Mouse (Mus musculus) adrenal gland, postnatal 10 days (tissue): Measurements from ENCODE around the gene Il9r. TPM values are rescaled to one million over a fixed set of nuclear protein-coding genes. Genes with fewer than 3 reads are reported as not detected.

Experiments
- DNase-seq: peaks from one replicate; pipeline ENCODE4 v3.0.0; 2021; ENCODE audit warnings: mixed read lengths
- long read RNA-seq, 2 experiments: library from polyadenylated mRNA; stranded (forward); transcript quantifications; one replicate each; pipeline ENCODE4 v2.0.0; 2021
- total RNA-seq, 2 experiments: library from RNA; stranded (reverse); gene quantifications; 2 replicates each; pipeline ENCODE4 v1.2.3; 2021

Il9r gene
- under 1 TPM; 0.30 to 0.82 TPM for total RNA-seq
- long read RNA-seq, experiment 1: 0 reads
- long read RNA-seq, experiment 2, partial matches to known transcripts: 0 of 1 reads
- long read RNA-seq, experiment 2, other reads (novel, unspliced or antisense): 1 of 1 reads

DNA sequence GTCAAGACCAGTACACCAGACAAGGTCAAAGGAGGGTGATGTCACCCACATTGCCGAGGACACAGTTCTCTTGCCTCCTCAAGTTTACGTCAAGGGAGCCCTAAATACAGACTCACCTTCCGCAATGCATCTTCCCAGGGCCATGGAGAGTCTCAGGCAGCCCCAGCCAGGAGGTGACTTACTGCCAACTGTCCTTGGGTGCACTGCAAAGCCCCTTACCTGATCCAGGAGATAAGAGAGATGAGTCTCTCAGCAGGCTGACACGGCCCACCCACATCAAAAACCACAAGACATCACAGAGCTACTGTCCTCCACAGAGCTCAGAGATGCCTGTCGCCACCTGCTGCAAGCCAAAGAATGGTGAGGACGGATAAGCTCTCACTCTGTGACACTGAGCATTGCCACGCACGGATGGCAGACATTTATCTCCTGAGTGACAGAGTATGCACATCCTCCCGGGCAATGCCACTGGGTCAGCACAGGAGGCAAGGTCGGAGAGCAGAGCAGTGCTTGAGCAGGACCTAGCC lies at the start of gene Il9r:
Gene Il9r, minus strand, starts transcription at position 205 of the 527 bp plus-strand sequence.
- peak; percentile 48 for DNase-seq

DNA sequence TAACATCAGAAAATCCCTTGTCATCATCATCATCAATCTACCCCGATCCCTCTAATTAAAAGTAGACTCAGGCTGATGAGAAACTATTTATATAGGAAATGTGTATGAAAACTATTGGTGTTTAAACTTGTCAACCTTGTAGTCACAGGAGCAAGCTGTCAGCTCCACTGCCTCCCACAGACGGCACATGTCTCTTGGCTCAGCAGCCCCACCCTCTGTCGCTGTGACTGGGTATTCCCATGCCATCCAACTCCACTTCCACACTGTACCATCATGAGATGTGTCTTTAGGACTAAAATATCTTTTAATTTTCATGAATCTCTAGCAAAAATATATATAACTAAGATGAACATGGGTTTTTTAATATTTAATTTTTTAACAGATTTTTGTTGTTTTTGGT lies 48.3 kb upstream of the Il9r start:
- no peak for DNase-seq

DNA sequence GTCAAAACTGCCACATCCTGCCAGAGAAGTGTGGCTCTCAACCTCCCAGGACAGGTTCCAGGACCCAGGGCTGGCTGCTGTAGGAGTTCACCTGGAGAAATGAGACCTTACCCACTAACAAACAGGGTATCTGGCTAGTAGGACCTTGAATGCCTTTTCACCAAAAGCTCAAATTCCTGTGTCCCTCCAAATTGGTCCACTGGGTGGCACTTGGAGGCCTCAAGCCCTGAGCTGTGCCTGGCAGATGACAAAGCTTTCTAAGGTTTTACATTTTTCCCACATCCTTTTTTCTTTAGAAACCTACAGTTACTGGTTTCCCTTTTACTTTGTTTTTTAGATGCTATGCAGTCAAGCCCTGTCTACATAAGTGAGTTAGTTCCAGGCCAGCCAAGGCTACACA lies 47.0 kb upstream of the Il9r start:
- DNase-seq: no peak

DNA sequence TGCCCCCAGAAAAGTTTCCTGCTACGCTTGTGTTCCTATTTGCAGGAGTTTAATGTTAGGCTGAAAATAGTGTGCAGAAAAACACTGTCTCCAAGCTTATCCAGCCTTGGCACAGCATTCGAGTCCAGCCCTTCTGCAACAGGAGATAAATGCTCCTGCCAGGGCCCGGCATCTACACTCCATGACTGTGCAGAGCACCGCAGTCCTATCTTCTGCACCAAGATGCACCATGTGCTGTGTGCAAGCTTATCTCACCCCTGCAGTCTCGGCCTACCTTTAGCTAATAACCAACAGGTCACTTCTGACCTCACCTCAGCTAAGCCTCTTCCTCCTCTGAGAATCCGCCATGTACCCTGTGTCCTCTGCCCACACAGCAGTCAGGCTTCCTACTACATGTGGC lies 45.5 kb upstream of the Il9r start:
- no peak for DNase-seq

DNA sequence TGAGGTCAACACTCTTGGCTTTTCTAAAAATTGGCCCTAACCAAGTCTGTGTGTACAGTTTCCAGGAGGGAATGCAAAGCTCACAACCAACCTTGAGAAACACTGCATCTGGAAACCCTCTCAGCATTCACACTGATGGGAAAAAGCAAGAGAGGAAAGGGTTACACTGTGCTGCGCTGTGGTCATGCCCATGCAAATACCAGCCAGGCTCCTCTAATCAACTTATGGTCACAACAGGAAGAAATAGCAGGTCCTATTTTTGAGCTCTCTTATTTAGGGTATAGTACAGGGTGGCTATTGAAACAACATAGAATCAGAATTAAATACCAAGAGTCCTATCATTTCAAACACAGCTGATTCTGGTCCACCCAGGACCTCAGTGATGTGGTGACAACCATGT lies 44.5 kb upstream of the Il9r start:
- DNase-seq: no peak

DNA sequence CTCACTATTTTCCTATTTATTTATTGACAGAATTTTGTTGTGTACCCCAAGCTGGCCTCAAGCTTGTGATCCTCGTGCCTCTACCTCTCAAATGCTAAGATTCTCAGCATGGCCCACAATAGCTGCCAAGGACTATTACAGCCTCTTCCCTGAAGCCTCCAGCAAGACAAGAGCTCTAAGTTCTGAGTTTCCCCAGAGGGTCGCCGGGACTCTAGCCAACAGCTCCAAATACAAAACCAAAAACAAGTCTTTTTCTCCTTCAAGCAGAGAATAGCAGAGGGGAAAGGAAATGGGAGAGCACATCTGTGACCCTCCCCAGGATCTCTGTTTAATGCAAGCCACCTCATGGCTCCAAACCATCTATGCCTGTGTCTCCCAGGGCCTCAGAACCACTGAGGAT lies 44.0 kb upstream of the Il9r start:
- no peak for DNase-seq

DNA sequence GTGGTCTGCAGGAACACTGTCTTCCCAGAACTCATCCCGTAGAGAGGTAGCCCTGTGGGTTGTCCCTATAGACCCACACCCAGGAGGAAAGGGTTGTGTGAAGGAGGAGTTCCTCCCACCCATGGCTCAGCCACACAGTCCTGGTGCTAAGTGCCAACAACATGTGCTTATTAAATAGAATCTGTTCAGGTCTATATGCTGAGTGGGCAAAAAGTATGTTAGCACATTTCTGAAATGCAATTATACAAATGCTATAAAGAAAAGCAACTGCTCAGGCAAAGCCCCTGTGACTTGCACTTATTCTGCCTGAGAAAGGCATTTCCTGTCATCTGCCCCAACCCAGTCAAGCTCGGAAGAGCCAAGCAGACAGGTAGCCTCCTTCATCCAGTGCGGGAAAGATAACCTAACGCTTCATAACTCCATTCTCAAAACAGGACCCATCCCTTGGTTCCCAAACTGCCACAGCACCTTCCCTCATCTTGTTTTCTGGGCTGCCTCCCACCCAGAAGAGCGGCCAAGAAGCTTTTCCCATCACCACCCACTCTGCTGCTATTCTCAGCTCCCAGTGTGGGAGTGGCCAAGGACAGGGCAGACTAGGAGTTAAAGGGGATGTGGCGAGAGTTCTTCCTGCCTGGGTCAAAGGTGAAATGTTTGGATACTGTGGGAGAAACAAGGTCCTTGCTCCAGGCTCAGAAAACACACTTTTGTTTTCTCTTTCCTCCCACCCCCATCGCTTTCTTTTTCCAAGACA lies 43.3 kb upstream of the Il9r start:
- no peak for DNase-seq

DNA sequence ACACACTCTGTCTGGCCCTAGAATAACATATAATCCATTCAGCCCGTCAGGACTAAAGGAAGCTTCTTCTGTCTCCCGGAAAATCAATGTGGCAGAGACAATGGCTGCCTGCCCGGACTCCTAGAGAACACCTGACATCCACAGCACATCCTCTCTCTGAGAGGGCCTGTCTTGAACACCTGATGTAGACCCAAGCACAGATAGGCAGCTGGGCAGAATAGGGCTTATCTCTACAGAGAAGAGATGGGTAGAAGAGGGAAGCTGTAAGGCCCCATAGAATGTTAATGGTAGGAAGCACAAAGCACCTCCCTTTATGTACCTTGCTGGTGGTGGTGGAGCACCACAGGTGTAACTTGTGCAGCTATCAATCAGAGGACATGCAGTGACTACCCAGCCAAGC lies 42.1 kb upstream of the Il9r start:
- DNase-seq: no peak

DNA sequence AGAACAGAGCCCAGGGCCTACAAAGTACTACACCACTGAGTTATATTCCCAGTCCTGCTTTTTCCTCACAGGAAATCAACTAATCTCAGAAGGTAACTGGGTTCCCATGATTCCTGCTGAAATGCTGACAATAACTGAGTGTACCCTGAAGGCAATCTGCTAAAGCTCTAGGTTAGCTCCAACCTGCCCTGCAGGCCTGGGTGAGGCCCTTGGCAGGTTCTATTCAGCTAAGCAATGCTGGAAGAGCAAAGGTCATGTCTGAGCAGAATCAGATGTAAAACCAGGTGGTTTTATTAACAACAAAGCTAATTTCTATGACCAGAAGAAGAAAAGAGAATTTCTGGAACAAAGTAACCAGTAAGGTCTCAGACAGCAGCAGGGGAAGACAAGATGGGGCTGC lies 41.3 kb upstream of the Il9r start:
- DNase-seq: no peak

DNA sequence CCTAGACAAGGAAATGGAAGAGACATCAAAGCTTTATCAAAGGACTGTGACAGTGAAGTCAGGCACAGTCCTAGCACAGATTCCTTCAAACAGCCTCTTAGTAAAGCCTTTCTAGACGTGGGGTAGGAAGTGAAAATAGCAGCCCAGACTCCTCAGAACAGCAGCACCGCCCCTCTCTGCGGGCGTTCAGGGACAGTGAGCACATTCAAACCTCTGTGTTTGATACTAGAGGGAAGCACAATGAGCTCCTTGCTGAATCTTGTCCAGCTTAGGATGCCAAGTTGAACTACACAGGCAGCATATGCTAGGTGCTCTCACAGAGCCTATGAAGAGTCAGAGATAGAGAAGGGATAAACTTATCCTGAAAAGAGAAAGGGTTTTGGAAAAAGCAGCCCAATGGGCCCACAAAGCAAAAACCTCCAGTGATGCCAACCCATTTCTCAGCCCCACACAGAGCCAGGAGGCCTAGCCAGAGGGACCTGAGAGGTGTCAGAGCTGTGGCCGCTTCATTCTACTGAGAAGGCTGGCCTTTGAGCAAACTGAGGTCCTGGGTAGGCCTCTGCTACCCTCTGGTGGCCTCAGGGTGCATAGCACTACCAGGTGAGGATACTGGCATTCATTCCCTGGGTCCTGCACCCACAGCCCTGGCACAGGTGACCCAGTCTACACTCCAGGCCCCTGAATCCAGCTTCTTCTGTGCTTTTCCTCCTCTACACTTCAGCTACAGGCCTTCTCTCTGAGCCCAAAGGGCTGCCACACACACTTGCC lies 38.2 kb upstream of the Il9r start:
- DNase-seq: peak; percentile 81

DNA sequence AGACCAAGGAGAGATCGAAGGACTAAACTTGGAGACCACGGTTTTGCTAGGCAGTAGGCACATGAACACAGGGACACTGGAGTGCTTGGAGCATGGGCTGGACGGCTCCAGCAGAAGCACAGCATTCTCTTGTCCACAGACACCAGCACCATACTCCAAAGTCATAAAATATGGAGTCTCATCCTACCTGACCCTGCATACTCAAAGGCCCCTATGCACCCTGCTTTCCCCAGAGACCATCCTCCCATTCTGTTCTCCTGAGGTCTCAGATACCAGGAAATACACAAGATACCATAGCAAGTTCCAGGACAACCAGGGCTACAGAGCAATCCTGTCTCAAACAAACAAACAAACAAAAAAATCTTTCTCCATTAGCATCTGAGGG lies 37.3 kb upstream of the Il9r start:
- no peak for DNase-seq

DNA sequence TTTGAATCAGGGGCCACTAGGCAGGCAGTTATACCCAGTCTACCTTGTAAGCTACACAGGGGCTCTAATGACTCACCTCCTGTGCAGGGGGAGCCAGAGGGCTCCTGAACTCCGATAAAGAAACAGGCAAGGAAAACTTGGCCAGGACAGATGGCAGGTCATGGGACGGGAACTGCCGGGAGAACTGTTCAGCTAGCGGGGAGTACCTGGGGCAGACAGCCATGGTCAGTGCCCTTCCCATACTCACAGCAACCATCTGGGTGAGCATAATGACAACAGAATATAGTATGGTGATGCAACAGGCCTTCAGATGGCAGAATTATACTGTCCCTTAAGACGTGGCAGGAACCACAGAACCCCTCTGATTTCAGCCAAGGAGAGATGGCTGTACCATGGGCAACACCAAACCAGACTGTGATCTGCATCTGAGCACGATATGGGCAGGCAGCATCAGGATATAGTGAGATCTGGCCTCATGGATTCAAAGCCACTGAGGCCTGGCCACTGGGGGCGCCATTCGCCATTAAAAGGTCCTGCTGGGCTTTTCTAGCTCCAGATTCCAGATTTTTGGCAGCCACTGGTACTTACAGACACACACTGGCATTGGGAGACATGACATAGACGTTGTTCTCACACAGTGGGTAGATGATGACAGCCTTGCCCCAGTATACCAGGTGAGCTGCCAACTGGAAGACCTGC lies 36.8 kb upstream of the Il9r start:
- DNase-seq: peak; percentile 79

DNA sequence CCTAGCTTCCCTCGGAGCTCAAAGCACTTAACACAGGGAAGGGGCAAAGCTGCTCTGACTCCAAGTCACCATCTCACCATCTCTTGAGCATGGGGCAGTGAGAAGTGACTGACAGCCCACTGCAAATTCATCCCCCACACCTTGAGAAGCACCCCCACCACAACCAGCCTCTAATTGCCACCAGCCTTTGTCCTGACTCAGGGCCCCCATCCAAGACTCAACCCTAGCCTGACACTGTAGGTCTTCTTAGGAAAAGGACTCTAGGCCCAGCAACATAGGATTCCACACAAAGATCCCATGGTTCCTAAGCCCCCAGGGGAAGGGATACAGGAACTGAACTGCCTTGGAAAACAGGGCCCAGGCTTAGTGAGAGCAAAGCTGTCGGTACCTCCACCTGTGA lies 36.1 kb upstream of the Il9r start:
- no peak for DNase-seq

DNA sequence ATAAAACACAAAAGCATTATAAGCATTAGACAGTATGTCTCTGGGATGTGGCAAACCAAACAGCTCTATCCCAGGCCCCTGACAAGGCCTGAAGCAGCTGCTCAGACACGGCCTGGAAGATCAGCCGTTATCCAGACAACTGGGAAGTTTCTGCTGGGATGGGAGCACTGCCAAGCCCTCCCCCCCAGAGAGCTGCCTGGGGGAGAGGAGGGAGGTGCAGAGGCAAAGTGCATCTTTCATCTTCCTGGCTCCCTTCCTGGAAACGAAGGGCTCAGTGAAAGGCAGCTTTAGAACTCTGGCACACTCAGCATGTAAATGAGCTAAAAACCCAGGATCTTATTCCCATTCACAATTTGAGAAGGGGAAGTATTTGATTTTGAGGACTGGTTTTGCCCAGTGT lies 35.6 kb upstream of the Il9r start:
- peak; percentile 85 for DNase-seq

DNA sequence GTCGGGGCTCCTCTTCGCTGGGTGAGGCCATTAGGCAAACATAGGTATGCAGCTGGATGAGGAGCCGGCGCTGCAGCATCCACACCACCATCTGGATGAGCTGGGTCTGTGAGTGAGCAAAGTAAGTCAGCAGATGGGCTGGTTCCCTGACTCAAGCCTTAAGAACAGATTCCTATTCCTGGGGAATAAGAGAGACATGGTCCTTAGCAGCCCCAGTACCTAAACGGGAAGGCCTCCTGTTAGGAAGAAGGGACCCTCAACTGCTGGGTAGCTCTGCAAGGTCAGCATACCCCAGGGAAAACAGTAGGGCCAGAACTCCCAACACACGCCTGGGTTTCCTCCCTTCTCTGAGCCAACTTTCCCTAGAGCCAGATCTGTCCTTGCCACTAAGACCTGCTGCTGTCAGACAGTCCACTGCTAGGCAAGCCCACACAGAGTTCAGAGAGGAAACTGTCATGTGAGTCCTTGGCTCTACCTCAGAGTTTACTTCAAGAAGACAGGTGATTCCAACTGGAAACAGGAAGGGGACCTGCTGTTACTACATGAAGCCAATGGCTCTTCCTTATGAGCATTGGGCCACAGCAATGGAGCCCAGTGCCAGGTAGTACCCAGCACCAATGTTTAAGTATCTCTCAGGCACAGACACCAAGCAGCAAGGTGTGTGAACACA lies 34.9 kb upstream of the Il9r start:
- DNase-seq: no peak

DNA sequence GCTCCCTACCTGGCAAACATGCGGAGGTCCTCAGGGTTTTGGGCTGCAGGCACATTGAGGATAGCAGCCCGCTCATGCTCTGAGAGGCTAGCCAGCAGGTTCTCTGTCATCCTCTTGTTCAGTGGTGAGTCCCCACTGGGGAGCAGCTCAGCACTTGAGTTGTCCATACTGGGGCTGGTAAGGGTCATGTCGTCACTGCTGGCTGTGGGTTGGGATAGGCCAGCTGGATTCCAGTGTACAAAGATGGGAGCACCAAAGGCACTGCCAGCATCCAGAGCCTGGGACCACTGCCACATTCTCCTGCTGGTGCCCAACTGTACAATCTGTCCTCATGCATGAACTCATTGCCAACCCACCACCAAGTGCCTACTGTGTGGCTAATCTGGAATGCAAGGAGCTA lies 33.8 kb upstream of the Il9r start:
- DNase-seq: no peak

DNA sequence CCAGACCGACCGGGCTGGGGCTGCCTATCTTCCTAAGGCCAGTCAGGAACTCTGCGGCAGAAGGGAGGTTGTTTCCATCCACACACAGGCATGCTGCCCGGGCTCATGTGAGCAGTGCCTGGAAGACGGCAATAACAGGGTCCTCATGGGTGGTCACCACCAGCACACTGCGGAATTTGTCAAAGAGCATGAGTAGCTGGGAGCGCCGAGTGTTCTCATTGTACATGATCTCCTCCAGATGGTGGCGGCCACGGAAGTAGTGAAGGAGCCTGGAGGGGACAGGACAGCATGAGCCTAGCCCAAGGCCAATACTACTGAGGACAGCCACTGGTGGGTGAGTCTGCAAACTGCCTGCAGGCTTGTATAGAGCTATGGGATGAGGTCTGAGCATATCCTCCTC lies 32.8 kb upstream of the Il9r start:
- DNase-seq: no peak

DNA sequence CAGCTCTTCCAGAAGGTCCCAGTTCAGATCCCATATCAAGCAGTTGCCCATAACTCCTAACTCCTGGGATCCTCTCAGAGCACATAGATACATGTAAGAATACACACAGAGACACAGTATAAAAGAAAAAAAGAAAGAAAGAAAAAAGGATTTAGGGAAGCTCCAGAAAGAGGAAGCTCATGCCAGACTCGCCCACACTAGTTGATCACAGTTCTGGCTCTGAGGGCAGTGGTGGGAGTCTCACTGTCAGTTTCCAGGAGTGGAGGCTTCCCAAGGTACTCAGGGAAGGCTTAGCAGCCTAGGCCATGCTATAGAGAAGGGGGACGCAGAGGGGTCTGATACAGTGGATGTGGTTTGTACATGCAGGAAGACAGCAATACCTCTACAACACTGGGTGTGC lies 31.0 kb upstream of the Il9r start:
- DNase-seq: no peak

DNA sequence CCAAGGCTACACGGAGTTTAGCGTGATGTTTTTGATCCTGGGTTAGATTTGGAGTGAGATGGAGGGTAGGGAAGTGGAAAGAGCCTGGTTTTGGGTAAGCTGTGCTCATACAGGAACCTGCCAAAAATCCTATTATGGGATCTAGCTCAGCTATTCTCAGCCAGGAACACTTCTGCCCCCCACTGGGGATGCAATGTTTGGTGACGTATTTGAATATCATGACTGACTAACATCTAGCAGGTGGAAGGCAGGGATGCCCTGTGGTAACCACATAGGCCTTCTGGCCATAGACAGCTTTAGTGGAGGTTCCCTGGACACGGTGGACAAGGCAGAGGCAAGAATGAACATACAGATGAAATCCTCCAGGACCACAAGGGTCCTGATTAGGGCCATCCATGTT lies 30.1 kb upstream of the Il9r start:
- DNase-seq: no peak

DNA sequence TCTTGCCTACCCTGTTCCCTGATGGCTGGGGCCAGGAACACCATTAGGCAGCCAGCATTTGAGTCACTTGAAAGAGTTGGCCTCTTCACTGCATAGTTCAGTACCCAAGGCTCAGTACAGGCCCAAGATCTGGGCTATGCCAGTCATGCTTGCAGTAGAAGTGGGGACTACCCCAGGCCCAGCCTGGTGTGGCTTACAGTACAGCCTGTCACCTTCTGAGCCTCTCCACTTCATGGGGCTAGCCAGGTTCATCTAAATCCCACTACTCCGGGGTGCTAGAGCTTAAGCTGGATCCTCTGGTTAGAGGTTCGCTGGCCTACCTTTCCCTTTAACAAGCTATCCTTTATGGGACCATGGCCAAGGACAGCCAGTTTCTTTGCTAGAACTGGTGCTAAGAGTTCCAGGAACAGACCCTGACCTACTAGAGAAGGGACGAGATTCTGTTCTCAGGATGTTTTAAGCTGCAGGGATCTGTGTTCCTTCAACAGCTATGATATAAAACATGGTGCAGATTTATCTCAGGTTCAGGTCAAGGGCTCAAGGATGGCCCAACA lies 28.3 kb upstream of the Il9r start:
- DNase-seq: no peak

DNA sequence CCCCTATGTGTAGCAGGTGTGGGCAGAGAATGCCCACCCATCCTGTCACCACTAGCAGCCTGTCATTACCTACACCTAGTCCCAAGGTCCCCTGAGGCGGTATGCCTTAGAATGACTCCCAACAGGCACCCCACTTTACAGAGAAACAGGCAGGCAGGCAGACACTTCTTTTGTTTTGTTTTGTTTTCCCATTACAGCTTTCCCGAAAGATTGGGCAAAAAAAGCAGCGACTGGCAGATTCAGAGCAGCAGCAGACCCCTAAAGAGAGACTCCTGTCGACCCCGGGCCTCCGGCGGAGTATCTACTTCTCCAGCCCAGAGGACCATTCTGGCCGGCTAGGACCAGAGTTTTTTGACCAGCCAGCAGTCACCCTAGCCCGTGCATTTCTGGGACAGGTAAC lies 27.5 kb upstream of the Il9r start:
- no peak for DNase-seq

DNA sequence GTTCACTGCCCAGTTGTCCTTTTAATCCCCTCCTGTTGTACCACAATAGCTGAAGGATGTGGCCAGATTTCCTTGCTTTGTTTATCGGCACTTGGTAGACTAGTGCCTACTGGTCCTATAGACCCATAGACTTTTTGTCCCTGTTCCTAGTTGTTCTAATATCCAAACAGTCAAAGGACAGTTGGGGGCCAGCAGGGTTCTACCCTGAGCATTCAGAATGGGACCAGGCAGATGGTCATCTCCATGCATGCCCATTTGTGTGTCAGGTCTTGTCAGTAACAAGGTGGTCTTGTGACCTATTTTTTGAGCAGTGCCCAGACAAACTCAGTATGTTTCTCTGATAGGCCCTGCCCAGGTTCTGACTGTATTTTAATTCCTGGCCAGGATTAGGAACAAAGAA lies 27.0 kb upstream of the Il9r start:
- no peak for DNase-seq
